Mouse (Mus musculus) layer of hippocampus, adult 6 months (tissue): Measurements from ENCODE around the gene Gm17428. TPM values are rescaled to one million over a fixed set of nuclear protein-coding genes. Genes with fewer than 3 reads are reported as not detected.

Source experiments
- long read RNA-seq, 2 experiments: library from polyadenylated mRNA; unstranded; transcript quantifications; one replicate each; pipeline ENCODE4 v2.0.0; 2019 to 2020
- microRNA-seq: library from miRNA; unstranded; fragments of <30 nt; microRNA quantifications from one replicate; pipeline ENCODE4 v1.2.0, GENCODE M21; 2020
- polyA plus RNA-seq: library from polyadenylated mRNA; unstranded; fragments of <200 nt; fragmentation: Nextera tagmentation; gene quantifications from 2 replicates; pipeline ENCODE4 v1.2.3, GENCODE M21; 2021

Gene Gm17428
- not detected in 2 replicates for polyA plus RNA-seq
- long read RNA-seq, experiment 1, result 0 reads
- long read RNA-seq, experiment 2, result 0 reads

DNA sequence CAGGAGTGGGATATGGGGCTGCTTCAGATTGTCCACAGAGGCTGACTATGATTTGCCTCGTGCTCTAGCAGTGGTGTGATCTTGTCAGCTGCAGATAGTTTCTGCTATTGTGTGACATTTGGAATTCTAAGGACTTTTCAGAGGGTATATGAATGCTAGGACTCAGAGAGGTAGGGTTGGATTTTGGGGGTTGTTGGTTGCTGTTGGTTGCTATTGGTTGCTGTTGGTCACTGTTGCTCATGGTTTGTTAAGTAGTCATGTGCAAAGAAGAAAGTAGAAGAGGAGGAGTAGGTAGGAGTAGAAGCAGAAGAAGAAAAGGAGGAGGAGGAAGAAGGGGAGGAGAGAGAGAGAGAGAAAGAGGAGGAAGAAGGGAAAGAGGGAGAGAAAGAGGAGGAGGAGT is at the start of gene Gm17428:
TSS of gene Gm17428 (plus strand) at position 301 of the 400 bp plus-strand sequence.

DNA sequence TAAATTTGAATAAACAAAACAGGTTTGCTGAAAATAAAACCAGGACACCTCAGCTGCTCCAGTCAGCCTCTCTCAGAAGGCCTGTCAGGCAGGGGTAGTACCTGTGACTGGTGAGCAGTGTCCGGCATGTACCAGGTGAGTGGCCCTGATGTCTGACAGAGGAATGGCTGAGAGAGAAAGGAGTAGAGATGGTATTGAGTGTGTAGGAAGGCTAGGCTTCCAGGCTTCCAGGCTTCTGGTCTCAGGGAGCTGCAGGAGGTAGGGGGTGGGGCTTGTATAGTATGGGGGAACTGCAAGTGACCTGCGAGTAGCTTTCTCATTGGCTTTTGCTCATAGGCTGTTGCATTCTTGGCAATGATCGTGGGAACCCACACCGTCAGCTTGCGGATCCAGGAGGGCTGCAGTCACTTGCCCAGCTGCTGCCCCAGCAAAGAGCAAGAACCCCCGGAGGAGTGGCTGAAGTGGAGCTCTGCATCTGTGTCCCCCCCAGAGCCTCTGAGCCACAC is 44.0 kb upstream of the Gm17428 start, which contains the start of gene Il25:
TSS of gene Il25 (plus strand) at position 51 of the 506 bp plus-strand sequence.

DNA sequence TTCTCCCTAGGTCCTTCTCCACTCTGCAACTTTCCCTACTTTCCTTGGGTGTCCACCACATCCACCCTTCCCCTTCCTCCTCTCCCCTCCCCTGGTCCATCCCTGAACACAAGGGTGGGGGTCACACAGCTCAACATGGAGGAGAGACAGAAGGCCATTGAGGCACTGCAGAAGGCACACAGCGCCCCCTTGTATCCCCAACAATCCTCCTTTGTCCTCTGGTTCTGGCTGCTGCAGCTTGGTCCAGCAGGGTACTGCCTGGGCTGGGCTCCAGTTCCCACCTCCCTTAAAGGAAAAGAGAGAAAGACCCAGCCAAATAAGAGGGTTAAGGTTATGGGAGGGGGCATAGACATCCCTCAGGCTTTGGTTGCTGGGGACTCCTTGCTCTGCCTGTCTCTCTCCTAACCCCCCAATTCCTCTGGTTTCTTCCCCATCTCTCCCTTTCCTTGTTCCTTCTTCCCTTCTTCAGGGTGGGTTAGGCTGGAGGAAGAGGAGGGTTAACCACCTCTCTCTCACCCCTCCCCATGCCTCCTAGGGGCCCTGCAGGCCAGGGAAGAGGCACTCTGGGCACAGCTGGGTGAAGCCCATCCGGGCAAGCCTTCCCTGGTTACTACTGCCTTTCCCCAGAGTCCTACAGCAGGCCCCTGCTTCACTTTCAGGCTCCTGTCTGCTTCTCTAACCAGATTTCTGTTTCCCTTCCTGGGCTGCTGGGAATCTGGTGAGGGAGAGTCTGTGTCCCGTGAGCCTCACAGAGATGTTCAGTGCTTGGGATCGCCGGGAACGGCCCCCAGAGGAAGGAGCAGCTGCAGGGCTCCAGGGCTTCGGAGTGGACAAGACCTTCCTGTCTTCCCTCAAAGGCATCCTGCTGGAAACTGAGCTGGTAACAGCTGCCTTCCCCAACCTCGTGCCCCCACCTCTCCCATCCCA is 40.6 kb upstream of the Gm17428 start, which contains the start of gene Cmtm5:
TSS of gene Cmtm5 (plus strand) at position 358 of the 927 bp plus-strand sequence.

GRCm38 (mm10) chr14:54966320-54966977 is 10.3 kb upstream of the Gm17428 start, which contains the start of gene Myh6:
Gene Myh6, minus strand, starts transcription at chr14:54966927.

DNA sequence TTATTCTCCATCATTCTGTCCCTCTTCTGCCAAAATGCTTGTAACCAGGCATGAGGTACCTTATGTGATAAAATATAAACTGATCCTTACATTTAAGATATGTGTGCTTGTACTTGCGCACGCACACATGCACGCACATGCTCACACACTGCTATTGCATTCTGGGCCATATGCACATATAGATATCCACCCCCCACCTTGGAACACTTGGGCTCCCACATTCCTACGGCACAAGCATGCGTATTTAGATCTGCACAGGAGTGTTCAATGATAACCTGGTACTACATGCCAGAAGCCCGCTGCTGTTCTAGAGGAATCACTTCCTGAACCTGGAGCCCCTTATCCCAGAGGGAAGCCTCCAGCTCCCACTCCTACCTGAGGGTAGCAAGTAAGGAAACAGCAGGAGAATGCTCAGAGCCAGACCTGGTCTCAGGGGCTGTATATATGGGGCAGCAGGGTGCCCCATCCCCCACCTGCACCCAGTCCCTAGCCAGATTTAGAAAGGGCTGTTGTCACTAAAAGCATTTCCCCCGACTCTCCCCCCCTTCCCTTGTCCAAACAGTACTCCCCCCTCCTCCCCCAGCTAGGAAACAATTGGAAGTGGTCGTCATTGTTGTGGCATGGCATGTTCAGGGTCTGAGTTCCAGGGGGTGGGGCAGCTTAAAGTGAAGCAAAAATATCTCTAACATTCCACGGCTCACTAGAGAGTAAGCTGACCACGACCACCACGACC is 17.6 kb downstream of the Gm17428 start, which contains the start of gene Myh7:
TSS of gene Myh7 (minus strand) at position 491 of the 733 bp plus-strand sequence.

GRCm38 (mm10) chr14:55014991-55015766 is 38.4 kb downstream of the Gm17428 start, which contains the start of gene Ngdn:
Gene Ngdn, plus strand, starts transcription at chr14:55015454.

Small RNAs within 50 kb of the gene (microRNA-seq; reads per million reads assigned to microRNA genes)
- not detected for gene Mir208a
- gene Mir208b, result not detected

Other genes starting within 250 kb of the Gm17428 start
- 24.6 and 27.1 TPM in 2 replicates for gene Slc7a8, start 195.0 kb upstream of the Gm17428 start, polyA plus RNA-seq
- gene Rnf212b, start 162.8 kb upstream of the Gm17428 start, polyA plus RNA-seq, result not detected in 2 replicates
- gene Homez, start 106.0 kb upstream of the Gm17428 start, polyA plus RNA-seq, result 7.2 and 7.3 TPM in 2 replicates
- gene Ppp1r3e, start 99.4 kb upstream of the Gm17428 start, polyA plus RNA-seq, result 5.0 and 6.8 TPM in 2 replicates
- 5.8 TPM in 2 replicates for gene Bcl2l2, start 93.6 kb upstream of the Gm17428 start, polyA plus RNA-seq
- not detected in 2 replicates for gene Gm20521, start 93.5 kb upstream of the Gm17428 start, polyA plus RNA-seq
- 15.8 and 16.7 TPM in 2 replicates for gene Pabpn1, start 84.4 kb upstream of the Gm17428 start, polyA plus RNA-seq
- gene Slc22a17, start 63.8 kb upstream of the Gm17428 start, polyA plus RNA-seq, result 142 and 162 TPM in 2 replicates
- gene Efs, start 50.8 kb upstream of the Gm17428 start, polyA plus RNA-seq, result 2.9 and 3.2 TPM in 2 replicates
- gene Il25, start 44.2 kb upstream of the Gm17428 start, polyA plus RNA-seq, result 0.35 and 0.73 TPM in 2 replicates
- gene Cmtm5, start 40.7 kb upstream of the Gm17428 start, polyA plus RNA-seq, result 137 and 147 TPM in 2 replicates
- gene Myh6, start 10.0 kb upstream of the Gm17428 start, polyA plus RNA-seq, result 1.9 and 4.0 TPM in 2 replicates
- gene Myh7, start 17.7 kb downstream of the Gm17428 start, polyA plus RNA-seq, result 26.7 and 28.7 TPM in 2 replicates
- 68.5 and 69.0 TPM in 2 replicates for gene Ngdn, start 38.5 kb downstream of the Gm17428 start, polyA plus RNA-seq
- 4.2 and 4.6 TPM in 2 replicates for gene Zfhx2, start 115.4 kb downstream of the Gm17428 start, polyA plus RNA-seq
- 14.7 and 14.9 TPM in 2 replicates for gene Thtpa, start 117.9 kb downstream of the Gm17428 start, polyA plus RNA-seq
- 0.68 and 0.72 TPM in 2 replicates for gene Ap1g2, start 129.7 kb downstream of the Gm17428 start, polyA plus RNA-seq
- 35.2 and 35.4 TPM in 2 replicates for gene Jph4, start 140.0 kb downstream of the Gm17428 start, polyA plus RNA-seq
- gene Dhrs2, start 245.1 kb downstream of the Gm17428 start, polyA plus RNA-seq, result not detected in 2 replicates